Mouse (Mus musculus): ENCODE measurements around the gene Zdhhc18.

Gene Zdhhc18

DNA sequence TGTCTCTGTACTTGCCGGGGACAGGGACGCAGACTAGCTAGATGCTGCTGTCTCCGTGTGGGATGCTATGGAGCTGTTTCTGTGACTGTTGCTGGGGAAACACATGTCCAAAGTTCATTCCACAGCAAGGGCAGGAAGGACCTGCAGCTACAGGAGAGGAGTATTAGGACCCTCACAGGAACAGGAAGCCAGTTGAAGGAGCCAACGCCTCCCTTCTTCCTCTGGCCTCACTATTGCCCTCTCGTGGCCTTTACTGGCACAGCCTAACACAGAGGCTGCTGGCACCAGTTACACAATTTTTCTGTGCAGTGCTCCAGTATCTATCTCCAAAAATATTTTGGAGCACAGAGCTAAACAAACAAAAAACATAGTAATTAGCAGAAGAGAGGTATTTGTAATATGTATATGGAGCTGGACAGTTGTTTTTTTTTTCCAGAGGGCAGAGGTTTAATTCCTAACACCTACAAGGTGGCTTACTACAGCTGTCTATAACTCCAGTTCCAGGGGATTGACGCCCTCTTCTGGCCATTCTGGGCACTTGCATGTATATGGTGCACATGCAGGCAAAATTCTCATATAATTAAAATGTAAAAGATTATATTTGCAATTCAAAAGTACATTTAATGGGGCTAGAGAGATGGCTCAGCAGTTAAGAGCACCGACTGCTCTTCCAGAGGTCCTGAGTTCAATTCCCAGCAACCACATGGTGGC, at the start of gene Zdhhc18:
TSS of gene Zdhhc18 (minus strand) at position 166 of the 711 bp plus-strand sequence.
- peak; percentile 55 to 61 for DNase-seq (ENCODE audit: low spot score in 2 of 2)

DNA sequence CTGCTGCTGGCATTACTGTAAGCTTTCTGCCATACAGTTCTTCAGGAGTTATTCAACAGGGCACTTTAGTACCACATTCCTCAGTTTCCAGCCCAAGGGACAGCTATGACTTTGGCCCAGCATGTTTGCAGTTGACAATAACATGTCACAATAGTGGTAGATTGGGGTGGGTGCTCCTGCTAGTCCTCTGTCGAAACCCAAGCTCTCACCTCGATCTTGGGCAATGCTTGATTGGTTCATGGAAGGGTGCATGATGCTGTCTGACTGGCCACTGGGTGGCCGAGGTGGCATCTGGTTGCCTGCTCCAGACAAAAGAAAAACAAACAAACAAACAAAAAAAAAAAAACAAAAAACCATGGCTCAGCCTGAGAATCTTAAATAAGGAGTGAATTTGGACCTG, 45.4 kb upstream of the Zdhhc18 start:
- DNase-seq (ENCODE audit: low spot score in 2 of 2) = no peak

DNA sequence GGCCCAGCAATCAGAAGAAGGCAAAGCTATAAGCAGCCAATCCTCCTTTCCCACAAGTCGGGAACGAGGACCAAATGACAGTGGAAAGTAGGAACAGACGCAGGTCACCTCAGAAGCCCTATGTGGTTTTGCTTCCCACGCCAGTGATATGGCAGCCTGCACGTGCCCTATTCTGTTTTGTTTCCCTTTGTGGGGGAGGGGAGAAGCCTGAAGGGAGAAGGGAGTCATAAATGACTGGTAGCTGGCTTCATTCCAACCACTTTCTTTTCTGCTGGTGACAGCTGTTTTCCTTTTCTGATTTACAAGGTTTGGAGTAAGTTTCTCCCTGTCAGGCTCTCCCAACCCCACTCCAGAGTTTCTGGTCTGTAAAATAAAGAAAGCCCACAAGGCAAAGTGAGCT, 40.3 kb upstream of the Zdhhc18 start:
- DNase-seq (ENCODE audit: low spot score in 2 of 2) = no peak

DNA sequence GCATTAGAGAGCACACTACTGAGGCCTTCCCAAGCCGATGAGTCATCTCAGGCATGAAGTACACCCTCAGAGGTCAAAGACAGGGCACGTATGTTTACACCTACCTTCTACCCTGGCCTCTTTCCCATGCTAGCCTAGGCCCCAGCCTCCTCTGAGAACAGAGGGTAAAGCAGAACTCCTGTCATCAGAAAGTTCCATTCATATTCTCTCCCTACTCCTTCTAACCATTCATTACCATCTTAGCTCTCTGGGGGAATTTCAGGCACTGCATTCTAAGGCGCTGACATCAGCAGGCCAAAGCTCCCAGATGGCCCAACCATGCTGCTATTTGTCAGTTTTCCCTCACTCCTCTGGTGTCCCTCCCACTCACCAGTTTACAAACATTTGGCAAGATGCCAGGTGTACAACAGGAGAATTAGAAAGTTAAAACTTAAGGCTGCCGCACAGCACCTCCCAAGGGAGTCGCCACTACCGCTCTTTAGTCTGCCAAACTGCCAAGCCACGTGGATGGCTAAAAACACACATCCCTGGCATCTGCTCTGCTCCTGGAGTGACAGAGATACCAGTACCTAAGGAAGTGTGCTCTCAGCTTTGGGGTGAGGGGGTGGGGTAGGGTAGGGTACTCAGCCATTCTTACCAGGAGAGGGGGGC, 38.6 kb upstream of the Zdhhc18 start:
- no peak for DNase-seq (ENCODE audit: low spot score in 2 of 2)

DNA sequence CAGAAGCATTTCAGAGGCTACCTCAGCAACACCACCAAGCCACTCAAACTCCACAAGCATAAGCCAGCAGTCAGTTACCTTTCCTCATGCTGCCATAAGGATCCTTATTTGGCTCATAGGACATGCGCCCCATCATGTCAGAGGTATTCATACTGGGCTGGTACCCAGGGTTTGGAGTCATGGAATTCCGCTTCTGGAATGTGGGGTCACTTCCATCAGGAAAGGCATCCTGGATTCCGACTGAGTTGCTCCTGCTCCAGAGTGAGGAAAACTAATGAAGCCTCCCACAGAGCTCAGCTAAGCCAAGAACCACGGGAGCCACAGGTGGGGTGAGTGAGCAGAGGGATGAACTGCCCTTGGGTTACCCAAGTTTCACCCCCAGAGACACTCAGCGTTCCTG, 37.2 kb upstream of the Zdhhc18 start:
- no peak for DNase-seq (ENCODE audit: low spot score in 2 of 2)

DNA sequence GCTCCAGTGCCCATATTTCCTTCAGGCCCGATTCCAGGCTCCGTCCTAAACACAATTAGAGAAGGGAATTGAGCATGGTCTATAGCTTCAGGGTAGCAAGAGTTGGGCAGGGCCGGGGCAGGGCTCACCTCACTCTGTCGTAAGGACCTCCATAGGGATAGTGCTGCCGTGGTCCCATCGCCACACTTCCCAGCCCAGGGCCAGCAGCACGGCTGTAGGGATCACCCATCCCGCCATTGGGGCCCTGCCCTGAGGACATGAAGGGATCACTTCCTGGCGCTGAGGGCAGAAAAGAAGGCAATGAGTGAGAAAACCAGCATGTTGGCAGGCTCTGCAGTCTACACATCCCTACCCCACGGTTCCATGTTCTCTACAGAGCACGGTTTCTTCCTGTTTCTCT, 36.6 kb upstream of the Zdhhc18 start:
- no peak for DNase-seq (ENCODE audit: low spot score in 2 of 2)

DNA sequence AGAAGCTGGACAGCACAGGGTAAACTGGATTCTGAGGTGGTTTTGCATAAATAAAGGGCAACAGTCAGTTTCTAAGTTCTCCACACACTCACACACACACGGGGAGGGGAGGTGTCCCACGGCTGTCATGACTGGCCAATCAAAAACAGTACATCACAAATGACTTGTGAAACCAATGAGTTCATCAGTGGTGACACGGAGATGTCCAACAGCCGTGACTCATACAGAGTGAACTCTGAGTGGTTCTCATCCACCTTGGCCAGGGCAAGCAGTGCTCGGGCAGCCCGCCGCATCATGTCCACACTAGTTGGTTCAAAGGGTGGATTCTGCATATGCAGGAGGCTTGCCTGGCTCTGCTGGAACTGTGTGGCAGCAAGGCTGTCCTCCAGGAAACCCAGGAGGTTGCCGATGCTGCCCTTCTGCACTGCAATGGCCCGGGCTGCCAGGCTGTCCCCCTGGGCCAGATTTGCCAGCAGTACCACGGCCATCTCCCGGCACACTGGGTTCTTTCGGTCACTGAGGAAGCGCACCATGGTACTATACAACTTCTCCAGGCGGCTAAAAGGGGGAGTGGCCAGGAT, 30.3 kb upstream of the Zdhhc18 start:
- no peak for DNase-seq (ENCODE audit: low spot score in 2 of 2)

DNA sequence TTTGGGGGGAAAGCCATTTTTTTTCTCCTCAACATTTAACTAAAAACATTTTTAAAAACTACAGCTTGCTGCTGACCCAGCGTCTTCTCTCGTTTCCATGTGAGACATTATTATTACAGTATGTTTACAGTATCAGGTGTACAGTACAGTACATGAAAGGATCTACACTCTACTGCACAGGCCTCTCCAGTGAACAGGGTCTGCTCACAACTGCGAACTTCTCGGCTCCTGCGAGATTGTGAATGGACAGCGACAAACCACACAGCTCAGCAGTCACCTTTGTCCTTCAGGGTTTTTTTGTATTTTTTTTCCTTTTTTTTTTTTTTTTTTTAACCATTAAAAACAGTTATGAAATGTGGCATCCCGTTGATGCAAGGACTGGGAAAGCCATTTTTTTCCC, 29.7 kb upstream of the Zdhhc18 start:
- DNase-seq (ENCODE audit: low spot score in 2 of 2) = no peak

DNA sequence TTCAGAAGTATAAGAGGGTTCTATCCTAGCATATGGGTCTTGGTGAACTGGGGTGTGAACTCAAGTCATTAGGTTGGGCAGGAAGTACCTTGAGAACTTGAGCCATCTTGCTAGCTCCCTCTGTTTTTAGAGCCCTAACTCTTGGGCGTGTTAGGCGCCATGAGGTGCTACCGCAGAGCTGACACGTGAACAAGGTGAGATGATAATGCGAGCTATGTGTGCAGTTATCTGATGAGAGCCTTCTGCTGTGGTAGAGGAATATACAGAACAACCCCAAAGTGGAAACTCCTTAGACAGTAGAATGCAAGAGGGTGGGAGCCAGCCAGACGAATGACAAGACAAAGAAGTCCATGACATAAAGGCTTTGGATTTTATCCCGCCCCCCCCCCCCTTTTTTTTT, 27.3 kb upstream of the Zdhhc18 start:
- no peak for DNase-seq (ENCODE audit: low spot score in 2 of 2)

DNA sequence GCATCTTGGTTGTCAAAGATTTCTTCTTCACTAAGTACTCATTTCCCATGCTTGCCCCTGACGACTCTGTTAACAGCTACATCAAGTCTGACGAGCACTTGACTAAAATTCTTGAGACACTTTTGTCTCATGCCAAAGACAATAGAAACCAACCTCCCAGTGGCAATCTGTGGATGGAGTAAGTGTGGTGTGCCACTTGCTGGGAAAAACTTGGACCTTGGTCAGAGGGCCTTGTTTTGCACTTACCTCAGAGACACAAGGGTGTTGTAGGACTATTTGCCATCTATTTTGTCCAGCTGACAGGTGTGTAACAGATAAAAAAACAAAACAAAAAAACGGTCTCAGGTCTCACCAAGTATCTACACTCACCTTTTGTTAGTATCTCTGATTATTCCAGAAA, 26.2 kb upstream of the Zdhhc18 start:
- no peak for DNase-seq (ENCODE audit: low spot score in 2 of 2)

DNA sequence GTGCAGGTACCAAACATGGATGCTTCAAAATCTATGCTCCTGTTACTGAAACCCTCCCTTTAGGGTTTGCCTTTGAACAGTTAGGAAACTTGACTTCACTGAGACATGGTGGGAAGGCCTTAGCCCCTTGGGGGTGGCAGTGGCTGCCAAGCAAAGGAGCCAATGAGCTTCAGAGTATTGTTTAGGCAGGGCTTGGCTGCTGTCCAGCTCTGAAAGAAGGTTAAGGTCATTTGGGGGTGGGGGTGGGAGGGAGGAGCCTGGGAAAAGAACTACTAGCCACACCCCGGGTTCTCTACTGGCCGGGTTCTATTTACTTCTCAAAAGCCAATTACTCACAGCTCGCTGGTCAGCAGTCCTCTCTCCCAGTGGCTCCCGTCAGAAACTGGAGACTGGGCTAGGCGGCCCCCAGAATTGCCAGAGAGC, 25.7 kb upstream of the Zdhhc18 start:
- DNase-seq (ENCODE audit: low spot score in 2 of 2) = no peak

DNA sequence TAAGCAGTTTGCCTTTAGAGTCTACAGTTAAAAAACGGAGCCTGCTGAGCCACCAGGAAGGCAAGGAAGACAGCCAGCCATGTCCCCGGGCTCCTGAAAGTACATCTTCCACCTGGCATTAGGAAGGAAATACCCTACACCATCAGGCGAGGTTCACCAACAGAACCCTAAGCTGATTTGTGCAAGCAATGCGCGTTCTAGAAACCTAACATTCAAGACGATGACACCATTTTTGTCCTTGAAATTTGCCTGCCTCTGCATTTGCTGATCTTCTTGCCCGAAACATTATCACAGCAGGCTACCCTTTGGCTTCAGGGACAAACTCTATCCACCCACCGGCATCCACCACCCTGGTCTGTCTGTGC, 24.4 kb upstream of the Zdhhc18 start:
- DNase-seq (ENCODE audit: low spot score in 2 of 2) = no peak

DNA sequence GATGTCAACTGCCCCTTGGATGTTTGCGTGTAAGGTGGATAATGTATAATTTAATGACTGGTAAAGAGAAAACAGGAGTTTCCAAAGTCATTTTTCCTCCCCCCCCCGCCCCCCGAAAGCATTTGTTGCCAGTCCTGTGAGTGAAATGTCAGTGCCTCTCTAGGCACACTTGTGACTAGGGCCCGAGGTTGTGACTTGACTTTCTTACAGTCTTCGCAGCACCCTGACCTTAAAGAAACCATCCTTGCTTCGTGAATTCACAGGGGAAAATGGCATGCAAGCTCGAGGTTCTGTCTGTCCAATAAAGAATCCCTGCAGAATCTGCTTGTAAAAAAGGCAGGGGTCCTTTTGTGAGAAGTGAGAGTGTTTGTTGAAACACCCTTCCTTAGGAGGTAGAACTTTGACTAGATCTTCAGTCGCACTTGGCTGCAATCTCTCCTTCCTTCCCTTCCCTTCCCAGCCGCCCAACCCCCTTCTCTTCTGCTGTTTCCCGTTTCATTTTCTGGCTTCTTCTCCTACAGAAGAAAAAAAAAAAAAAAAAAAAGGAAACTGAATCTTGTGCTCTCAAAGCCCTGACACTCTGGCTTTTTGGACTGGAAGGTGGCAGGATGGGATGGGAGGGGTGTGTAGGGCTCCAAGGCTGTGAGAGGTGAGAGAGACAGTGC, 23.8 kb upstream of the Zdhhc18 start:
- no peak for DNase-seq (ENCODE audit: low spot score in 2 of 2)

DNA sequence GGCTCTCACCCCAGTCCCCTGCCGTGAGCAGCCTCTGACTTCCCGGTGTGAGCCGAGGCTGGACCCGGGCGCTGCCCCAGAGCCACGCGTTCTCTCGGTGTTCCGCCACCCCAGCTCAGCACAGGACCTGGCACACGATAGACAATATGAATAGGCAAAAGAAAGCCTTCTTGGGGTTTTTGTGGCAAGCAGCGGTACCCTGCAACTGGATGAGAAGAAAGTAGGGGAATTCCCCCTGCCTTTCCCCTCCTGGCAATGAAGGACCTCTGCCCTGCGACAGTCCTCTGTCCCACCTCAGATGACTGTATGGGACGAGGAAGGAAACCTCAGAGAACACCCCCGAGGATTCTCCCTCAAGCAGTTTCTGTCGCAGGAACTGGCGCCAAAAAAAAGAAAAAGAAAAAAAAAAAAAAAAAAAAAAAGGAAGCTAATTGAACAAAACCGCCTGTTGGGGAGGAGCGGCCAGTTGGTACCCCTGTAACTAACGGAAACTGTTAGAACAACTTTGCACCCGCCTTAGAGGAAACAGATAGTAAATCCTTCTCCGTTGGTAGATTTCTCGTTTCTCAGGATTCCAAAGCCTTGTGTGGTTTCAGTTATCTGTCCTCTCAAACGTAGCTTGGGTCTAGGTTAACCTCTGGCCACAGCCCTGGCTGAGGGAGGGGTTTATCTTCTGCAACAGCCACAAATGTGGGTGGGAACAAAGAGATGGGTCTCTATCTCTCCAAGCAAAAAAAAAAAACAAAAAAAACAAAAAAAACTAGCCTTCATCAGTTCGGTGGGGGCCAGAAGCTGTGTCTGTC, 23.1 kb upstream of the Zdhhc18 start:
- DNase-seq (ENCODE audit: low spot score in 2 of 2) = no peak

DNA sequence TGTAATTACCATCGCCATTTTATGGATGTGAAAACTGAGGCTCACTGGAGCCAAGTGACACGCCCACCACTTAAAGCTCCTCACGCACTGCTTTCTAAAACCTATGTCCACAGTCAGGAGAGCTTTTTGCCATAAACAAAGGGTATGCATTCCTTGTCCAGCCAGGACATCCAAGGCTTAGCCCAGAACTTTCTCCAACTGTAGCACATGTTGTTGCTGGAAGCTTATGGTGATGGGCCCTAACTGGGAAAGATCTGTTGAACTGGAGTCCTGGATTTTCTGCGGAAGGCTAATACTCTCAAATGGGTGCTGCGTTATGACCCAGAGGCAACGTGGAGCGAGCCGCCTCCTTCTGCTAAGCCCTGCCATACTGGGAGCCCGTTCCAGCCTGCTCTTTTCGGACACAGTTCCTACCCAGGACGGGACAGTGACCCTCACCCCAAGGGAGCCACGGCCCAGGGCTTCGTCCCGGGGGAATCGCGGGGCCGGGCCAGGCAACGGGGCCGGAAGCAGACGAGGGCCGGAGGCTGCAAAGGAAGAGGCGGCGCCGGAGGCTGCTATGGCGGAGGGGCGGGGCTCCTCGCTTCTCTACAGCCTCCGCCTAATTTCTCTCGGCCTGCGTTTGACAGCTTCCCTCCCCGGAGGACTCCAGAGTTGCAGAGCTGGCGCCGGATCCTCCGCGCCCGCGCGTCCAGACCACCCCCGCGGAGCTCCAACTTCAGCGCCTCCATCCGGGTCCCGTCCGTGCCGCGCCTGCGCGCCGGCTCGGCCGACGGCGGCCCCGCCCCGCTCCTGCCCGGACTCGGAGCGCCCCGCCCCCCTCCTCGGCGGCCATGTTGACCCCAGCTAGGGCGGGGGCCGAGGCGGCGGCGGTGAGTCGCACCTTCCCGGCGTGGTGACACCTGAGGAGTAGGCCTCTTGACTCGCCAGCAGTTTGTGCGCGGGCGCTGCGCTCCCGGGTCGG, 22.2 kb upstream of the Zdhhc18 start, which contains the start of gene Pigv:
TSS of gene Pigv (minus strand) at position 767 of the 964 bp plus-strand sequence.
- DNase-seq (ENCODE audit: low spot score in 2 of 2) = peak; percentile 89 to 92

DNA sequence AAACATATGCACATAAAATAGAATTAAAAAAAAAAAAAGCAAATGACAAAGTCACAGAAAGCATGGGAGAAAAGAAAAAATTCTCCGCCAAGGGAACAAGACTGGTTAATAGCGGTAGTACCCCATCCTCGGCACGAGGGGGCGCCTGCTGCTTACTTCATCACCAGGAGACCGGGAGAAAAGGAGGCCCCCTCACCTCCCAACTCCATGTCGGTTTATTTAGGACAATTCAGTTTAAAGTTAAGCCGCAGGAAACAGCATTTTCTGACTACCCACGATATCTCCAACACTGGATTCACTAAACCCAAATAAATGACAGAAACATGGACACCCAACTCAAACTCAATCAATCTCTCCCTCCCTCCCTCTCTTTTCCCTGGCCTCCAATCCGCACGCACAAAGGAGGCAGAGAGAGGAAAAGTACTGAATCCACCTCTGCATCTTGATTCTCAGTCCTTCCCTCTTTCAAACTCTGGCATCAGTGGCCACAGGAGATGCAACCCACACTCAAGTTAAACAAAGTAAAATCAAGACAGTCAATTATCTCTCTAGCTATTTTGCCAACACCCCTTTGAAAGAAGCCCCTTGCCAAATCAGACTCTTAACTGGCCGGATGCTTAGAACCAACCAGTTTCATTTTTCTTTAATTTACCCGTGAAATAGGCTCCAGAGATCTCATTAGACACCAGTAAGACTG, 21.4 kb upstream of the Zdhhc18 start:
- peak; percentile 78 to 79 for DNase-seq (ENCODE audit: low spot score in 2 of 2)

DNA sequence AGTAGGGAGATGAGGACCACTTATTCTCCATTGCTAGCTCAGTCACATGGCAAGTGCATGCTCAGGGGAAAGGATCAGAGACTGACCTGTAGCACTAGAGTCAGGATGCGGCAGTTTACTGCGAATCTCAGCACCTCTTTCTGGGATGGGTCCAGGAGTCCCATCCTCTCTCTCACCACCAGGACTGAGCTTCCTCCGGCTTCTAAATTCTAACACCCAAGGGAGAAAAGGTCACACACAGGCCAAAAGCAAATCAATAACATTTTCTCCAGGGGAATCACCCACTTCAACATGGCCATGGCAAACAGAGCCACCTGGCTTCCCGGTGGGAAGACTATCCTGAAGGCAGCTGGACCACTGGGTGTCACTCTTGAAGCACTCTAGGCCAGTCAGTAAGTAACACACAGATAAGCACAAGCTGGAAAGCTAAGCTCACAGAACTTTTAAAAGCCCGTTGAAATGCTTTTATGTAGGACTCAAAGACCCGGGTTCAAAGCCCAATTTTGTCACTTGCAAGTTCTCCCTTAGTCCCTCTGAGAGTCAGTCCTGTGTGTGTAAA, 19.8 kb upstream of the Zdhhc18 start:
- no peak for DNase-seq (ENCODE audit: low spot score in 2 of 2)

DNA sequence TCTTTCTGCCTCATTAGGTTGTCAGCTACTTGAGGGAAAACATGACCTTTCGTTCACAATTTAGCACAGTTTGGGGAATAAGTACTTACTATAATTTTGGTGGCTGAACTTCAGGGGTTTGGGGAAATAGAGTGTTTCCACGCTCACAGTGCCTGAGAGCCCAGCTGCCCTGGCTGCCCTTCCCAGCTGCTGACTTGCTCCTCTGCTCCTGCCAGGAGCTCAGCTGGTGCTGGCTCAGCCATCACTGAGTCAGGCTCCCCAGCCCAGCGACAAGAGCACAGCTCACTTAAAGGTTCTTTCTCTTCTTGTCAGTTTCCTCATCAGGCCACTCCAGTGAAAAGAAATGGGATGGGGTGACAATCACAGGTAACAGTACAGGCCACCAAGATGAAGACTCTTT, 18.6 kb upstream of the Zdhhc18 start:
- DNase-seq (ENCODE audit: low spot score in 2 of 2) = no peak

DNA sequence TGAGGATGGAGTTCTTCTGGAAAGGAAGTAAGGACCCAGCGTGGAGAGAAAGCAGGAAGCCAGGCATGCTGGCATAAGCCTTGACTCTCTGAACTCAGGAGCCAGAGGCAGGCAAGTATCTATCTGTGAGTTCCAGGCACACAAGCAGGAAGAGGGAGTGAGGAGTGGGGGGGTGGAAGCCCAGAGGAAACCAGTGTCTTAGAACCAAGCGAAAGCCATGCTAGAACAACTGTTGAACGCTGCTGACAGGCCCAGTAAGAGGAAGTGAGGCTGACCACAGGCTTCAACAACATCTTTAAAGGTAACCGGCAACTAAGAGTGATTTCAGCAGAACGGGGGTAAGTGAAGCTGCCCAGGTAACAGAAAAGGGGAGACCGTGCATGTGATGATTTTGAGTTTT, 16.2 kb upstream of the Zdhhc18 start:
- DNase-seq (ENCODE audit: low spot score in 2 of 2) = no peak

DNA sequence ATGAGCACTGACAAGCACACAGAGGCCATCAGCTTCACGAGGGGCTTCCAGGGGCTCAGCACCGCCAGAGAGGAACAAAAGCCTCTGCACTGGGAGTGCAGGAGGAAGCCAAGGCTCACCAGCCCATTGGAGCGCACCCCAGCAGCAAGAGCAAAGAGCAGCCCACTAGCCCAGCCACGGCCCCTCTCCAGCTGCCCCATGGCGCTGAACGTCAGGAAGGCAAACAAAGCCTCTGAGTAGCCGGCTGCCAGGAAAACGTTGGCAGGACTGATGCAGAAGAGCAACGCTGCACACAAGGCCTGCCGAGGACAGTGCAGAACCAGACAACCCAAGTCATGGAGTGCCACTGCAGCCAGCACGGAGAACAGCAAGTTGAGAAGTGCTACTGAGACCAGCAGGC, 15.2 kb upstream of the Zdhhc18 start:
- no peak for DNase-seq (ENCODE audit: low spot score in 2 of 2)
